Mouse (Mus musculus) embryonic facial prominence, embryonic 14.5 days (tissue): ENCODE results near the gene Gtf2ird1. TPM values are rescaled to one million over a fixed set of nuclear protein-coding genes. Genes with fewer than 3 reads are reported as not detected.
A peak's percentile ranks its signal among the peaks of the same experiment; 100 is the strongest.

Experiments
- ATAC-seq: fragments of 200-750 bp; cut with Nextera tagmentation; 2 replicates; pipeline ENCODE4 v1.8.0; 2017; ENCODE audit warnings: low read depth, moderate number of reproducible peaks, moderate TSS enrichment
- DNase-seq: peaks from one replicate; pipeline ENCODE4 v3.0.0-alpha.2; 2015; ENCODE audit warnings: low spot score
- H3K27ac ChIP-seq: fragments of 300-500 bp; sonication (generic); replicated peaks from 2 replicates; pipeline ENCODE4 v1.5.1; 2014; ENCODE audit warnings: low read depth, mild to moderate bottlenecking, low read length, moderate library complexity
- H3K27me3 ChIP-seq: fragments of 300-500 bp; sonication (generic); replicated peaks from 2 replicates; pipeline ENCODE4 v1.6.1; 2014; ENCODE audit warnings: low read length; ENCODE audit not compliant: control insufficient read depth, insufficient read depth
- H3K36me3 ChIP-seq: fragments of 300-500 bp; sonication (generic); 2 replicates; pipeline ENCODE4 v1.6.1; 2014; ENCODE audit warnings: low read length, mixed read lengths; ENCODE audit not compliant: control insufficient read depth, insufficient read depth
- H3K4me1 ChIP-seq: fragments of 300-500 bp; sonication (generic); 2 replicates; pipeline ENCODE4 v1.6.1; 2014; ENCODE audit warnings: antibody characterized with exemption, low read length; ENCODE audit not compliant: control insufficient read depth, insufficient read depth
- H3K4me2 ChIP-seq: fragments of 300-500 bp; sonication (generic); 2 replicates; pipeline ENCODE4 v1.6.1; 2014; ENCODE audit warnings: low read depth, mild to moderate bottlenecking, low read length, moderate library complexity, mixed read lengths
- H3K4me3 ChIP-seq: fragments of 300-500 bp; sonication (generic); 2 replicates; pipeline ENCODE4 v1.5.1; 2014; ENCODE audit warnings: low read depth, mild to moderate bottlenecking, low read length
- H3K9ac ChIP-seq: fragments of 300-500 bp; sonication (generic); 2 replicates; pipeline ENCODE4 v1.6.1; 2014; ENCODE audit warnings: low read depth, mild to moderate bottlenecking, low read length, moderate library complexity, mixed read lengths
- H3K9me3 ChIP-seq: fragments of 300-500 bp; sonication (generic); 2 replicates; pipeline ENCODE4 v1.6.1; 2016; ENCODE audit warnings: low read length; ENCODE audit not compliant: control insufficient read depth
- WGBS: fragments of 180-500 bp; shearing (Covaris S2); extraction: QIAGEN DNeasy Blood & Tissue Kit; methylation state at CpG from one replicate; pipeline ENCODE4 v1.1.7; 2014; 5-methylcytosine and 5-hydroxymethylcytosine counted together
- polyA plus RNA-seq: library from polyadenylated mRNA; unstranded; fragments of >200 nt; fragmentation: Nextera tagmentation; extraction: Ambion mirVana; gene quantifications from 2 replicates; pipeline ENCODE4 v1.2.1, GENCODE M21; 2014

Gtf2ird1 gene
- polyA plus RNA-seq, 1 experiment from 2014 or later, result 80.3 TPM

DNA sequence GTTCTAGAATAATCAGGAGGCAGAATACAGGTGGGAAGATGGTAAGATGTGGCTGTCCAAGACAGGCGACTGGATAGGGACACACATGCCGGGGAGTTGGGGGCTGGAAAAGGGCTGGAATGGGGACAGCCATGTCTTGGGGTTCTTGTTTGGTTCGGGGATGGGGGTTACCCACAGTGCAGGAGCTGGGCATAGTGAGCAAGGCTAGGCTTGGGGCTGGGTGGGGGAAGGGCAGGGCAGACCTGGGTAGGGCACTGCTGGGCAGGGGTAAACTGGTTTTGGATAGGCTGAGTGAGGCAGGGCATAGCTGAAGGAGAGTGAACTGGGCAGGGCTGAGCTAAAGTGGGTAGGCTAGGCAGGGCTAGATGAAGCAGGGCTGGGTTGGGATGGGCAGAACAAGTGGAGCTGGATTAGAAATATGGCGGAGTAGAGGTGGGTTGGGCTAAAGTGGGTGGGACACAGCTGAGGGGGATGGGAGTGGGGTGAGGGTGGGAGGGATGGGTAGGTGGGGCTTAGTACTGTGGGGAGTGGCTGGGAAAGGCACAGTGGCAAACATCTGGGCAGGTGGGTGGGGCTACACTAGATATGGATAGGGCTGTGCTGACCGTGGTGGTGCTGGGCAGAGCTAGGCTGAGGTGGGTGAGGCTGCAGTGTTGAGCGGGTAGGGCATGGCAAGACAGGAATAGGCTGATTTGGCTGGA lies 46.8 kb downstream of the Gtf2ird1 start:
- Histone ChIP-seq H3K9ac (no peak overlapping the region), H3K36me3 (peaks cover 95% of the 10 kb centered on the region), H3K9me3 (no peaks in the 10 kb centered on the region; the same call in 1 of the 2 replicates), H3K4me3 (no peak overlapping the region), H3K4me1 (no peaks in the 10 kb centered on the region), H3K27ac (no peak overlapping the region), H3K4me2 (no peak overlapping the region), H3K27me3 (no peaks in the 10 kb centered on the region)
- WGBS, result 95% methylated on average over 6 of the region's 6 CpGs
- DNase-seq, result no peak
- peak; percentile 46; the same call in 1 of the 2 replicates for ATAC-seq

DNA sequence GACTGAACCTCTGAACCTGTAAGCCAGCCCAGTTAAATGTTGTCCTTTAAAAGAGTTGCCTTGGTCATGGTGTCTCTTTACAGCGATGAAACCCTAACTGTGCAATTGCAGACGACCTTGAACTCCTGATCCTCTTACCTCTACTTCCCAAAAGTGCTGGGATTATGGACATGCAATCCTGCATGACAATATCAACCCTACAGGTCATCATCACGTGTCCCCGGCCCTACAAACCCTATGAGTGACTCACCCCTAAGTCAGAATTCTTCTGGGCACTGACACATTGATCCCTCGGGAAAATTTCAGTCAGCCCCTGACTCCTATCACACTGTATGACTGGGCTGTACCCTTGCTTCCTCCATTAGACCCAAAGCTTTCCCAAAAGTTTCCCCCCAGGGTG lies 48.4 kb downstream of the Gtf2ird1 start:
- H3K27me3 ChIP-seq, result no peaks in the 10 kb centered on the region
- ATAC-seq (no peak), DNase-seq (no peak)
- no peaks in the 10 kb centered on the region; the same call in 1 of the 2 replicates for H3K9me3 ChIP-seq
- H3K27ac ChIP-seq, result no peak overlapping the region
- peaks cover 97% of the 10 kb centered on the region for H3K36me3 ChIP-seq
- no peak overlapping the region for H3K4me3 ChIP-seq
- no peak overlapping the region for H3K9ac ChIP-seq
- H3K4me2 ChIP-seq, result no peak overlapping the region
- 84% methylated on average over 5 of the region's 5 CpGs for WGBS
- no peaks in the 10 kb centered on the region for H3K4me1 ChIP-seq

DNA sequence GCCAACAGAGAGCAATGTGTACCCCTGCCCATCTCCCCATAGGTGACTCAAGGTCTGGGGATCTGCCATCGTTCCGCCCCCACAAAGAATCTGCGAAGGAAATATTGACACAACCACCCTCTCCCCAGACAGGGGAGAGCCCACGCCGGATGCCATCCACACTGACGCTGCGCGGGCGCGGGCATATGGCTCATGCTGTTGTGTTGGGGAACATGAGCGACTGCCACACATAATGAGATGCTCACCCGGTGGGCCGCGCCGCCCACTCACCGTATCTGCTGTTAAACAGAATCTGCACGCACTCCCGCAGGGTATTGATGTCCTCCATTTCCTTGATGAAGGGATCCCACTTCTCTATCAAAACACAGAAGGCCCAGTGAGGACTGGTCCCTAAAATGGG lies 54.7 kb downstream of the Gtf2ird1 start:
- ATAC-seq, result no peak

DNA sequence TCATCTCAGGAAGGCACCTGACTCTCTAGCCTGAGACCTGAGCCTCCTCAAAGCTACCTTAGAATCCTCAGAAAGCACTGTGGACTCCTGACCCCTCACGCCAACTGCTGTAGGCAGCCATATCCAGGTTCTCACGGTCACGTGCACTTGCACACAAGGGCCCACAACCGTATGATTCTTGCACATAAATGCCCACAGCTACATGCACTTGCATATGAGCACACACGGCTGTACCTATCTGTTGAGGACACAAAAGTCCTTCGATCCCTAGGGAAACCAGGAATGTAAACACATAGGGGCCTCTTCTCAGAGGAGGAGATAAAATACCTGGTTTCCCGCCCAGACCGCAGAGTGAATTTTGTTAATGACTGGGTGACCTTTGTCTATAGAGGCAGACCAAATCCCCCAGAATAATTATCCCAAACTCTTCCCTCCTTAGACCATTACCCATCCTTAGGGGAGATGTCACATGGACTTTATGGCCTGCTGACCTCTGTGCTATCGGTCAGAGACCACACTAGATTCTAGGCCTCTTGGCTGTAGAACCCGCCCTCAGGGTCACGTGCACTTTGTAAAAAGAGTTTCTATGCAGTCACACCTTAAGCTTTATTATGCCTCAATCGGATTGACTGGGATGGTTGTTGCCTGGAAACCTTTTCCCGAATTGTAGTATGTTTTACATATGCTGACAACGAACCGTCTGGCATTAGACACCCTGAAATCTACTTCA lies 58.9 kb downstream of the Gtf2ird1 start:
- H3K27me3 ChIP-seq, result no peaks in the 10 kb centered on the region
- 89% methylated on average over 15 of the region's 15 CpGs for WGBS
- no peaks in the 10 kb centered on the region for H3K9me3 ChIP-seq
- no peak for DNase-seq
- H3K4me2 ChIP-seq, result no peak overlapping the region
- peaks cover 5% of the 10 kb centered on the region for H3K4me1 ChIP-seq
- no peak overlapping the region for H3K27ac ChIP-seq
- ATAC-seq, result no peak
- H3K36me3 ChIP-seq, result peaks cover 91% of the 10 kb centered on the region
- no peak overlapping the region for H3K9ac ChIP-seq
- no peak overlapping the region for H3K4me3 ChIP-seq

More for the DNA sequence above, 54.7 kb downstream of the Gtf2ird1 start:
- no peak for DNase-seq
- no peak overlapping the region for H3K27ac ChIP-seq
- no peaks in the 10 kb centered on the region for H3K4me1 ChIP-seq
- WGBS, result 97% methylated on average over 18 of the region's 18 CpGs
- H3K9ac ChIP-seq, result no peak overlapping the region
- peaks cover 97% of the 10 kb centered on the region for H3K36me3 ChIP-seq
- H3K9me3 ChIP-seq, result no peaks in the 10 kb centered on the region
- no peak overlapping the region for H3K4me3 ChIP-seq
- H3K4me2 ChIP-seq, result no peak overlapping the region
- no peaks in the 10 kb centered on the region for H3K27me3 ChIP-seq

DNA sequence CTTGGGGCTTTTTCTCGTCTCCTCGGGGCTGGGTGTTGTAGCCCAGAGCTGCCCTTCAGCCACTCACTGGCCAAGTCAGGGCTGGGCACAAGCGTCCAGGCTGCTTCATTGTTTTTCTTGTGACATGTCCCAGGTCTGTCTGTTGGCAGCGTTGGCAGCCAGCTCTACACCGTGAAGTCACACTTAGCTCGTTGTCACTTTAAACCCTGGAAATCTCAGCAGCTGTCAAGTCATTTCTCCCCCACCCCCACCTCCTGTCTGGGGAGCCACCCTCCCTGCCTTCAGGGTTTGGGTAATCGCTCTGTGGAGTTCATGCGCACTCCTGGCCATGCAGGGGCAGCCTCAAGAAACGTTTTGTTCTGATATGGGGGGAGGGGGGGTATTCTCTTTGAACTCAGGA lies 60.0 kb downstream of the Gtf2ird1 start:
- no peaks in the 10 kb centered on the region for H3K27me3 ChIP-seq
- no peak overlapping the region for H3K4me3 ChIP-seq
- H3K36me3 ChIP-seq, result peaks cover 91% of the 10 kb centered on the region
- H3K4me2 ChIP-seq, result no peak overlapping the region
- H3K9ac ChIP-seq, result no peak overlapping the region; the same call in 1 of the 2 replicates
- peak; percentile 38; the same call in 1 of the 2 replicates for ATAC-seq
- H3K27ac ChIP-seq, result peak overlapping the region; percentile 55; the same call in 1 of the 2 replicates
- 39% methylated on average over 9 of the region's 9 CpGs for WGBS
- no peaks in the 10 kb centered on the region for H3K9me3 ChIP-seq
- peaks cover 5% of the 10 kb centered on the region for H3K4me1 ChIP-seq
- peak; percentile 53 for DNase-seq

DNA sequence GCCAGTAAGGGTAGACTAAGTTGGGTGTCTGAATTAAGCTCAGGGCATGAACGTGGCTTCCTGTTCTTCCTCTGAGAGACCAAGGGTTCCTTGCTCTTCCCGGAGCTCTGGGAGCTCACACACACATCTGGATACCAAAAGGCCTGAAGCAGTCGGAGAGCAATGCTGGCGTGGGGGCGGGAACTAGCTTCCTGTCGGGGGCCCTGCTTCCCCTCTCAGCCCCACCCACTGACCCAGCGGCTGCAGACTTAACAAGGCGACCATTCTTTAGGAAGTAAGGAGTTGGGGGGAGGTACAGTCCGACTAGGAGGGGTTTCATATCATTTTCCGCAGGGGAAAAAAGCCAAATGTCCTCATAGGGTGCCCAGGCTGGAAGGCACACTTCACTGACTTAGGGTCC lies 61.9 kb downstream of the Gtf2ird1 start:
- no peaks in the 10 kb centered on the region for H3K27me3 ChIP-seq
- ATAC-seq, result peak; percentile 73; the same call in 1 of the 2 replicates
- WGBS, result 20% methylated on average over 10 of the region's 10 CpGs
- no peak overlapping the region for H3K9ac ChIP-seq
- H3K9me3 ChIP-seq, result no peaks in the 10 kb centered on the region
- H3K36me3 ChIP-seq, result peaks cover 91% of the 10 kb centered on the region
- peak; percentile 92 for DNase-seq
- H3K4me2 ChIP-seq, result no peak overlapping the region; the same call in 1 of the 2 replicates
- peak overlapping the region; percentile 86 for H3K27ac ChIP-seq
- H3K4me3 ChIP-seq, result no peak overlapping the region
- peaks cover 5% of the 10 kb centered on the region for H3K4me1 ChIP-seq

DNA sequence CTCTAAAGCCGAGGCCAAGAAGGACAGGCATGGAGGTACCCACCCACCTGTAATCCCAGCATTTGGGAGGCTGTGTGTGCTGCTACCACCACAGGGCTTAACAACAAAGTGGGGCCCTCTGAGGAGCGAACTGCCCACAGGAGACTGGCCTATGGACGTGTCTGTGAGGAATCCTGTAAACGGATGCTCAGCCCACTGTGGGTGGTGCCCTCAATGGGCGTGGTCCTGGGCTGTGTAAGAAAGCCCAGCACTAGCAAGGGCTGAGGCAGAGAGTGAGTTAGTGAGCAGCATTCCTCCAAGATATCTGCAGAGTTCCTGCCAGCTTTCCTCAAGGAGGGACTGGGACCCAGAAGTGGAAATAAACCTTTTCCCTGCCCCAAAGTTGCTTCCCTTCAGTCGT lies 62.9 kb downstream of the Gtf2ird1 start:
- Histone ChIP-seq H3K36me3 (peaks cover 94% of the 10 kb centered on the region), H3K9me3 (no peaks in the 10 kb centered on the region), H3K27me3 (no peaks in the 10 kb centered on the region), H3K4me3 (no peak overlapping the region), H3K9ac (no peak overlapping the region), H3K4me2 (no peak overlapping the region), H3K4me1 (peaks cover 5% of the 10 kb centered on the region), H3K27ac (peak overlapping the region; percentile 86)
- 65% methylated on average over 6 of the region's 6 CpGs for WGBS
- ATAC-seq, result no peak; the same call in 1 of the 2 replicates
- DNase-seq, result peak; percentile 56

DNA sequence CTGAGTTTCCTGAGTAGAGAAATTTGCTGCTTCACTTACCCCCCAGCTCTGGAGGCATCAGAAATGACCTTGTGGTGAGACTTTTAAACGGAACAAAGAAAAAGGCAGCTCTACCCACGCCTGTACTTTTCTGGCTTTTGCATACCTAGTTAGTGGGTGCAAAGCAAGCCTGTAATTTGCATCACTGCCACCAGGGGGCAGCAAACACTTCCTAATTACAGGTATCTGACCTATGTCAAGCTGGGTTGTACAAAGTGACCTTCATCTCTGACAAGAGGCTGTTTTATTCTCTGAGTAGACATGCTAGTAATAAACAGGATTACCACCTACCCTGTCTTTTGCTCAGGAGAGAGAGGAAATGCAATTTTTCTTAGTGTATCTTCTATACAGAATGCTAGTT lies 71.4 kb downstream of the Gtf2ird1 start:
- H3K27ac ChIP-seq, result no peak overlapping the region
- H3K9ac ChIP-seq, result no peak overlapping the region
- WGBS, result 74% methylated on average over 2 of the region's 2 CpGs
- H3K27me3 ChIP-seq, result no peaks in the 10 kb centered on the region
- peak; percentile 49 for DNase-seq
- H3K4me1 ChIP-seq, result no peaks in the 10 kb centered on the region
- H3K4me3 ChIP-seq, result no peak overlapping the region
- H3K4me2 ChIP-seq, result no peak overlapping the region
- H3K9me3 ChIP-seq, result no peaks in the 10 kb centered on the region
- H3K36me3 ChIP-seq, result peaks cover 95% of the 10 kb centered on the region
- no peak for ATAC-seq
